In the genomic region with DNA sequence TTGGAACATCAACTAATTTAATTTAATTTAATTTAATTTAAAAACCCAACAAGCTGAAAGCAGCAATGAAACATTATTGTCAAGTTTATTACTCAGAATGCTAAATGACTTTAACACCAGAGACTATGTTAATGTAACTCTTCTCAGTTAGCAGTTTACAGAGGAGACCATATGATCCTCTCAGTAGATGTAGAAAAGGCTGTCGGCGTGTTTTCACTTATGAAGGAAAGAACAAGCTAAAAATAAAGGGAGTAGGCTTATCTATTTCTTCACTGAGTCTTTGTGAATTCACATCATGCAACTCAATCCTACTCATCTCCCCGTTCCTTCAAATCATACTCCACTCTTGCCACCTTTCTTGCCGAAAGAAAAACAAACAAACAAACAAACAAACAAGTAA, we compare ENCODE assay signal across 20 mouse cellular contexts. TPM values are rescaled to one million over a fixed set of nuclear protein-coding genes. Genes with fewer than 3 reads are reported as not detected.
"Had no signal": no experiment of that assay in that cellular context is flagged by ENCODE, and none has a peak within 500 bp of the region (broad histone marks: within the 10 kb centered on the region; RNA-seq: fewer than 3 reads in every experiment).

No protein-coding gene starts in this region.

- H3K4me3 ChIP-seq: intestine, embryonic 15.5 days; layer of hippocampus, adult 2 months; limb, embryonic 12.5 days; limb, embryonic 15.5 days; stomach, embryonic 15.5 days had no signal

- H3K27ac ChIP-seq: intestine, embryonic 15.5 days; layer of hippocampus, adult 2 months; limb, embryonic 12.5 days; limb, embryonic 15.5 days; liver, embryonic 14.5 days; macrophage; stomach, embryonic 15.5 days had no signal

- DNase-seq: kidney, adult 18-20 months; kidney, adult 9 months; kidney, postnatal 25 days; layer of hippocampus, adult 9-11 months; liver, postnatal 0 days; lung, embryonic 14.5 days; midbrain, embryonic 14.5 days; right cerebral cortex, postnatal 14 days; spleen, adult 18-20 months; thymus, adult 18-20 months; thymus, postnatal 4 days had no signal

RNA-seq across cellular contexts. Expression of a gene that starts 16.7 kb away (rescaled TPM):
- total RNA-seq: megakaryocyte, adult 5-6 weeks had no signal
- polyA plus RNA-seq: macrophage had no signal

RNA-seq across cellular contexts. Expression of a gene that starts 38.1 kb away (rescaled TPM):
- total RNA-seq: left cerebral cortex, adult 18-20 months; megakaryocyte, adult 5-6 weeks had no signal
- polyA plus RNA-seq: macrophage had no signal

RNA-seq across cellular contexts. Expression of a gene that starts 47.0 kb away (rescaled TPM):
- total RNA-seq: megakaryocyte, adult 5-6 weeks had no signal
- polyA plus RNA-seq: macrophage had no signal
